Mouse (Mus musculus) adrenal gland, adult 8-10 months (tissue): Measurements from ENCODE around the gene Smoc1. TPM values are rescaled to one million over a fixed set of nuclear protein-coding genes. Genes with fewer than 3 reads are reported as not detected.

Experiments used
- DNase-seq: peaks from one replicate; pipeline ENCODE4 v3.0.0; 2022
- total RNA-seq, 4 experiments: library from RNA; stranded (reverse); gene quantifications; 2 replicates each; pipeline ENCODE4 v1.2.4; 2022

The Smoc1 gene
- total RNA-seq = 100 to 1,000 TPM; 130 to 186 (median 164) TPM

- peak; percentile 89 for DNase-seq
These were observed at the start of gene Smoc1 for GRCm38 (mm10) chr12:81026277-81026994. Gene Smoc1 (plus strand): TSS chr12:81026808.

DNA sequence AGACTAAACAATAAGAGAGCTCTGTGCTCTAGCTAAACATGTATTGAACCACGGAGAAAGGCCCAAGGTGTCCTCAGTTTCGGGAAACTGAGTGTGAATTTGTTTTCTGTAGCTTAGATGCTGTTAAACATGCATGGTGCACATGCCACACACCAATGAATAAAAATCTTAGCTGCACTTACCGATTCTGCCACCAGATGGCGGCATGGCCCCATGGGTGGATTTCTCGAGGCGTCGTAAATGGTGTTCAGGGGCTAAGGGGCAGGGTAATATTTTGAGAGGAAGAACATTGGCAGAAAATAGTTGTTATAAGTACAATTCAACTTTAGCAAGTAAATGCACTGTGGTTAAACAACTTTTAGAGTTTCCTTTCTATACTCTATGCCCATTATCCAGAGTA is 44.3 kb upstream of the Smoc1 start:
- peak; percentile 22 for DNase-seq

GRCm38 (mm10) chr12:80983695-80984094 is 42.9 kb upstream of the Smoc1 start:
- DNase-seq = no peak

DNA sequence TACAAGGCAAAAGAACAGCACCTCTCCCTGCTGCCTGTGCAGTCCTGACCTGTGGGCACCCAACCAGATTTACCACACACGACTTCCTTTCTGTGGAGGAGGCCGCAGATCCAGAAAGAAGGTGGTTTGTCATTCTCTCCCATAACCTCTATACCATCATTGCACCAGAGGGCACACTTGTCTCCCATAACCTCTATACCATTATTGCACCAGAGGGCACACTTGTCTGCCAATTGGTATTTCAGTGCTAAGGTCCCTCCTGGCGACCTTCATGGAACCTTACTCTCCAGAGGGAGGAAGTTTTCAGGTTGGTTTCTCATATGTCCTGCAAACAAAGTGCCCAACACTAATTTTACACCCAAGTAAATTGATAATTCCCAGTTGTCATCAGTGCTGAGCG is 40.0 kb upstream of the Smoc1 start:
- no peak for DNase-seq

DNA sequence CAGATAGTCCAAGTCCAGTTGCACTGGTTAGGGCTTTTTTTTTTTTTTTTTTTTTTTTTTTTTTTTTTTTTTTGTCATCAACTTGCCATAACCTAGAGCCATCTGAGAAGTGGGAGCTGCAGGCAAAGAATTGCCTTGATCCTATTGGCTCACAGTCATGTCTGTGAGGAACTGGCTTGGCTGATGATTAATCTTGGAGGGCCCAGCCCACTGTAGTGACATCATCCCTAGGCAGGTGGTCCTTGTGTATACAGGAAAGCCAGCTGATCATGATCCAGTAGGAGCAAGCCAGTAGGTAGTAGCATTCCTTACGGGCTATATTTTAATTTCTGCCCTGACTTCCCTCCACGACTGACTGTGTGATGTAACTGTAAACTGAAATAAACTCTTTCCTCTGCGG is 38.3 kb upstream of the Smoc1 start:
- DNase-seq = no peak

DNA sequence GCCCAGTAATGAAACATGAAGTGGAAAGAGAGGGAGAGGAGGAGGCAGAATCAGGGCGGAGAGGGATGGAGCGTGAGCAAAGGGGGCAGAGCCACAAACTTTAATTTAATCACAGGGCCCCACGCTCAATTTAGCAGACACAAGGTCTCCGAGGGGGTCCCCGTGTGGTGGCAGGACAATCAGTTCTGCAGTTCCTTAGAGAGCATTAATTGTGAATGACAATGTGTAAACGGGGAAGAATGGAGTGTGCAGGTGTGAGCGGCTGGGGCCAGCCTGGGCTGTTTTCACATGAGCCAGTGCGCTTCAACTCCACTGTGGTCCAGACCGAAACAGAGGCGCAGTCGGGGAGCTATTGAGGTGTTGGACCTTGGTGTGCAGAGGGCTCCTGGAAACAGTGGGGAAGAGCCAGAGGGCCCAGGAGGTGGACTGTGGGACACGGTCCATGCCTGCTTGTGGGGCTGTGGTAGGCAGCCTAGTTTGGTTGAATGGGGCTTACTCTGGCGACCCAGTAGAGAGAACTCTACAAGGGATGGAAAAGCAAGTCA is 35.6 kb upstream of the Smoc1 start:
- no peak for DNase-seq

- DNase-seq = no peak
These were observed 34.8 kb upstream of the Smoc1 start for GRCm38 (mm10) chr12:80991806-80992205.

GRCm38 (mm10) chr12:80992540-80993122 is 34.0 kb upstream of the Smoc1 start:
- peak; percentile 29 for DNase-seq

- DNase-seq = no peak
These were observed 32.8 kb upstream of the Smoc1 start for GRCm38 (mm10) chr12:80993773-80994172.

- no peak for DNase-seq
These were observed 31.3 kb upstream of the Smoc1 start for GRCm38 (mm10) chr12:80995326-80995725.

DNA sequence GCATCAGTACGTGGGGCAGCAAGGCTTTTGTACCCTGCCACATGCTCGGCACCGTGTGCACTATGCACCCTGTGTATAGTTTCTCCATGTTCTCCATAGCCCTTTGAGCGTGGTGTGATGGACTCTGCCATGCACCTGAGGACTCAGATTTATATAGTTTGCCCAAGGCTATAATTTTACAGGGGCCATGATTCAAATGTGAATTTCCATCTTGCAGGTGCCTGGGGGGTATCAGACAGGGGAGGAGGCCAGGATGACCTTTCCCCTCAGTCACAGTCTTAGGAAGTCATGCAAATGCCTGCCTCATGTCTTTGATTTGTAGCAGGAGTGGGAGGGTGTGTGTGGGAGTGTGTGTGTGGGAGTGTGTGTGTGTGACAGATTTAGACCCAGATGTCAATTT is 29.0 kb upstream of the Smoc1 start:
- DNase-seq = no peak

DNA sequence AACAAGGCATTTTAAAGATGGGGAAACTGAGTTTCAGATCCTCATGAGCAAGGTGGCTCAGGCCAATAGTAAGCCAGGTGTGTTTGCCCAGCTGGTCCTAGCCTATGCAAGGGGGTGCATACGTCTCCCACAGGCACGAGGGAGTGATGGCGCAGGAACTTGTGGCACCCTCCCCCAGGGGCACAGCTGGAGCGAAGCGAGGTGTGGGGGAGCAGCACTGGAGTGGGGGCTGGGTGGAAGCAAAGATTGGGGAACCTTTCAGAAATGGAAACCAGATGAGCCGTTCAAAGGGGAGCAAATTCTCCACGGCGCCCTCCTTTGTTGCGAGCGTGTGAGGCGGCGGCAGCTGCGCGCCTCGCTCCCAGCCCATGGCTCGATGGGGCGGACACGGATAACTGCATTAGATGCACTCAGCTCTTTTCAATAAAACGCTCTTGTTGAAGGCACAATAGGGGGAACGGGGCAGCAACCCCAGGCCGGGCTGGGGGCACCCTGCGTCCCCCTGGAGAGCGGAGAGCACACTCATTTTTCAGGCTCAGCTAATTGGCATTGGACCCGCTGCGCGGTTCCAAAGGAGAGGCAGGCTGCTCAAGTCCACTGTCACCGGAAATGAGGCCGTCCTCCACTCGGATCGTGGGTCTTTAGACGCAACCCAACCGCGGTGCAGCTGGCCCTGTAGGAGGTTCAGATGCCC is 27.9 kb upstream of the Smoc1 start:
- DNase-seq = no peak

DNA sequence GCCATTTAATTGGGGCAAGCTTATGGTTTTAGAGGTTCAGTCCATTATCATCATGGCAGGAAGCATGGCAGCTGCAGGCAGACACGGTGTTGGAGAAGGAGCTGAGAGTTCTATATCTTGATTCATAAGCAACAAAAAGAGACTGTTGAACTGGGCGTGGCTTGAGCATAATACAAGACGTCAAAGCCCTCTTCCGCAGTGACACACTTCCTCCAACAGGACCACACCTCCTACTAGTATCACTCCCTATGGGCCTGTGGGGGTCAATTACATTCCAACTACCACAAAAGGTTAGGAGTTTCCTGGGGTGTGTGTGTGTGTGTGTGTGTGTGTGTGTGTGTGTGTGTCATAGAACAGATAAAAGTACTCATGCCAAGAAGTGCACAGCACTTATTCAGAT is 25.7 kb upstream of the Smoc1 start:
- no peak for DNase-seq

DNA sequence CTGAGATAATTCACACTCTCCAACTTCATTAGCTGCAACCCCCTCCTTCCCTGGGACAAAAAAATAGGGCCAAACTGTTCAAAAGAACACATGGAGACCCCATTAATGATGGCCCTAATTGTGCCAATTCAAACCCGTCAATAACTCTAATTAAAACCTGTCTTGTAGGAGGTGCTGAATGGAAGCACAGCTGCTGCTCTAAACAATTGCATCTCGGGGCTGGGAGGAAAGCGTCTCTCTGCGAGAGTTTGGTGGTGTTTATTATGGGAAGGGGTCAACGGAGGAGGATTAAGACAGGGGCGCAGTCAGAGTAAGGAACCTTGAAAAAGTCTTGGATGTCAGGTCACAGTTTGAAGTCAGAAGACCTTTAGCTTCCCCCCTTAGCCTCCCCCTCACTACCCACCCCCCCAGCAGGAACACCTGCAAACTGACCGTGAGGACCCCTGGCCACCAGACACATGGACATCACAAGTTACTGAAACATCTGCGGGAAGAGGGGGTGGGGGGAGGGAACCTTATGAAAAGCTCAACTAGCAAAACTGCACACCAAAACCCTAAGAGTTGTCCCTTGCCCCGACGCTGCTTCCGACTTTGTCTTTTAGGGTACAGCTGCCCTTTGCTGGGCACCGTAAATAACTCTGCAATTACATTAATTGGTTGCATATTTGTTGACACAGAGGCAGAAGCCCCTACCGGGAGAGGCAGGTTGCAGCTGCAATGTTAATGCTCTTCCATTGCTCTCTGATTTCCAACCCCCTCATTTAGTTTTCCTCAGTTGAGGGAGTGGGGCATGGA is 23.6 kb upstream of the Smoc1 start:
- DNase-seq = no peak

GRCm38 (mm10) chr12:81009813-81010212 is 16.8 kb upstream of the Smoc1 start:
- DNase-seq = no peak

DNA sequence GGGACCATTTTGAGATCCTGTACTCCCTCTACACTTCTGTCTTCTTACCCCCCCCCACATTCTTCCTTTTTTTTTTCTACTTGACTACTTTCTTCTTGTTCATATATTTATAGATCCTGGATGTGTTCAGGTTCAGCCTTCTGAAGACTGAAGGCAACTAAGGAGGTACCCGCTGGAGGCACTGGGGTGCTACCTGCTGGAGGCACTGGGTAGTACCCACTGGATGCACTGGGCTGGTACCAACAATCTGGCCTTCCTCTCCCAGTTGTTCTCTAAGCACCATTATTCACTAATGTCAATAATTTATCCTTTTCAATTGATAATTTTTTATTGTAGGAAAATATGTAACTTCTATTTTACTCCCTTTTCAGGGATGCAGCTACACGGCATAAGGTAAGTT is 14.6 kb upstream of the Smoc1 start:
- no peak for DNase-seq

- DNase-seq = peak; percentile 72
These were observed 13.1 kb upstream of the Smoc1 start for GRCm38 (mm10) chr12:81013496-81013895.

DNA sequence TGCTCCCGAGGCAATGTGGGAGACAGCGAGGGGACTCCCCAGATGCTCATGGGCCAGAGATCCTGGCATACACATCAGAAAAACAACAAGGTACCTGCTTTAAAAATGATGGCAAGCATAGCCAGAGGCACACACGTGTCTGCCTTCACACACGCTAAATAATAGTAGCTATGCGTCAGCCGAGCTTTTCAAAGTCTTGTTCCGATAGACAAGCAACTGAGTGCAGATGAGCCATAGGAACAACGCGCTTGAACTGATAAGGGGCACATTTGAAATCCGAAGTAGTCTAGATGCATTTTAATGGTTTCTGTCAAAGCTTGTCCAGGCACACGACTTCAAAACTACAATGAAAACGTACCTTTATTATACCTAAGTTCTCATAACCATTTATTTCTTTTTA is 9.0 kb upstream of the Smoc1 start:
- no peak for DNase-seq

- DNase-seq = no peak
These were observed 7.9 kb upstream of the Smoc1 start for GRCm38 (mm10) chr12:81018516-81019279.

- DNase-seq = no peak
These were observed 7.2 kb upstream of the Smoc1 start for GRCm38 (mm10) chr12:81019280-81019935.

- DNase-seq = no peak
These were observed 2.2 kb upstream of the Smoc1 start for GRCm38 (mm10) chr12:81024407-81024806.
